Mouse (Mus musculus) G1E (cell line): ENCODE data around the gene Crtac1. TPM values are rescaled to one million over a fixed set of nuclear protein-coding genes. Genes with fewer than 3 reads are reported as not detected.

Experiments
- ATAC-seq: 2 replicates; pipeline ENCODE4 v1.8.0; 2016; ENCODE audit warnings: mild to moderate bottlenecking; ENCODE audit not compliant: insufficient number of reproducible peaks, poor library complexity, low FRiP score, severe bottlenecking; ENCODE audit errors: extremely low read depth
- DNase-seq: peaks from one replicate; pipeline ENCODE4 v3.0.0; 2012; ENCODE audit warnings: low spot score
- H3K27me3 ChIP-seq: 2 replicates; pipeline ENCODE4 v1.6.1; 2012; ENCODE audit warnings: mild to moderate bottlenecking, low read length, inconsistent platforms; ENCODE audit not compliant: insufficient read depth
- H3K36me3 ChIP-seq: replicated peaks from 2 replicates; pipeline ENCODE3; 2012; ENCODE audit warnings: mild to moderate bottlenecking, inconsistent platforms
- H3K4me1 ChIP-seq: 2 replicates; pipeline ENCODE4 v1.6.1; 2012; ENCODE audit warnings: low read depth, low read length, inconsistent platforms, mixed read lengths; ENCODE audit not compliant: insufficient read depth
- H3K4me3 ChIP-seq: 2 replicates; pipeline ENCODE4 v1.5.1; 2012; ENCODE audit warnings: low read depth, mild to moderate bottlenecking, inconsistent platforms, low read length, moderate library complexity, mixed read lengths
- H3K9me3 ChIP-seq: replicated peaks from 2 replicates; pipeline ENCODE4 v1.6.1; 2012; ENCODE audit warnings: inconsistent platforms
- CTCF ChIP-seq: IDR thresholded peaks from 2 replicates; pipeline ENCODE4 v1.5.1; 2012; ENCODE audit warnings: low read depth, low read length, inconsistent platforms, mixed read lengths
- GATA1 ChIP-seq: IDR thresholded peaks from 2 replicates; pipeline ENCODE4 v1.6.1; 2012; ENCODE audit warnings: borderline replicate concordance, low read length, inconsistent platforms, mixed read lengths
- GATA2 ChIP-seq: IDR thresholded peaks from 2 replicates; pipeline ENCODE4 v1.6.1; 2012; ENCODE audit warnings: low read depth, low read length, inconsistent platforms, borderline replicate concordance
- POLR2AphosphoS5 ChIP-seq: IDR thresholded peaks from 2 replicates; pipeline ENCODE4 v1.6.1; 2012; ENCODE audit warnings: low read depth, low read length, inconsistent platforms; ENCODE audit not compliant: insufficient replicate concordance
- TAL1 ChIP-seq: conservative IDR thresholded peaks from 2 replicates; pipeline ENCODE4 v1.6.1; 2012; ENCODE audit warnings: low read depth, low read length, inconsistent platforms, mixed read lengths
- polyA plus RNA-seq: library from polyadenylated mRNA; stranded (reverse); fragments of >175 nt; gene quantifications from 2 replicates; pipeline ENCODE4 v1.2.3, GENCODE M21; 2012
- total RNA-seq, 2 experiments: library from RNA; stranded (forward) in 1 of 2; stranded (reverse) in 1 of 2; fragments of 200-1000 nt in 1 of 2; fragments of >200 nt in 1 of 2; fragmentation: Nextera tagmentation in 1 of 2; gene quantifications; 2 replicates each; pipeline ENCODE4 v1.2.3; 2014 to 2017

The Crtac1 gene
- total and polyA plus RNA-seq, 3 experiments, result not detected

GRCm38 (mm10) chr19:42461353-42461752 lies 29.8 kb upstream of the Crtac1 start:
- no peak for DNase-seq
- Histone ChIP-seq H3K4me3 (no peak overlapping the region), H3K9me3 (no peaks in the 10 kb centered on the region), H3K27me3 (peaks cover 10% of the 10 kb centered on the region; the same call in 1 of the 2 replicates), H3K36me3 (no peaks in the 10 kb centered on the region), H3K4me1 (no peaks in the 10 kb centered on the region)
- no peak for ATAC-seq
- TF ChIP-seq TAL1 (no peak), POLR2AphosphoS5 (no peak), CTCF (no peak), GATA2 (no peak), GATA1 (no peak)

- Histone ChIP-seq H3K36me3 (no peaks in the 10 kb centered on the region), H3K4me1 (no peaks in the 10 kb centered on the region), H3K9me3 (no peaks in the 10 kb centered on the region), H3K4me3 (no peak overlapping the region), H3K27me3 (peaks cover 10% of the 10 kb centered on the region; the same call in 1 of the 2 replicates)
- ATAC-seq (no peak), DNase-seq (no peak)
- TF ChIP-seq GATA2 (no peak), GATA1 (no peak), TAL1 (no peak), POLR2AphosphoS5 (no peak)
Observed at GRCm38 (mm10) chr19:42459512-42459911, 27.9 kb upstream of the Crtac1 start.

GRCm38 (mm10) chr19:42454481-42455236 lies 23.1 kb upstream of the Crtac1 start:
- Histone ChIP-seq H3K4me1 (no peaks in the 10 kb centered on the region), H3K9me3 (no peaks in the 10 kb centered on the region), H3K36me3 (no peaks in the 10 kb centered on the region), H3K27me3 (0 out of 2 replicates have a peak, but pooled peaks cover 4% of the 10 kb centered on the region), H3K4me3 (no peak overlapping the region)
- no peak for DNase-seq
- no peak for ATAC-seq
- TF ChIP-seq CTCF (no peak), POLR2AphosphoS5 (no peak), GATA2 (no peak)

GRCm38 (mm10) chr19:42454006-42454405 lies 22.4 kb upstream of the Crtac1 start:
- no peak for TF ChIP-seq TAL1
- TF ChIP-seq POLR2AphosphoS5, result no peak
- no peak for TF ChIP-seq GATA2
- TF ChIP-seq CTCF, result no peak
- no peak for TF ChIP-seq GATA1
- no peaks in the 10 kb centered on the region for H3K36me3 ChIP-seq
- H3K4me3 ChIP-seq, result no peak overlapping the region
- H3K27me3 ChIP-seq, result 0 out of 2 replicates have a peak, but pooled peaks cover 2% of the 10 kb centered on the region
- ATAC-seq (no peak), DNase-seq (no peak)
- no peaks in the 10 kb centered on the region for H3K4me1 ChIP-seq
- no peaks in the 10 kb centered on the region for H3K9me3 ChIP-seq

DNA sequence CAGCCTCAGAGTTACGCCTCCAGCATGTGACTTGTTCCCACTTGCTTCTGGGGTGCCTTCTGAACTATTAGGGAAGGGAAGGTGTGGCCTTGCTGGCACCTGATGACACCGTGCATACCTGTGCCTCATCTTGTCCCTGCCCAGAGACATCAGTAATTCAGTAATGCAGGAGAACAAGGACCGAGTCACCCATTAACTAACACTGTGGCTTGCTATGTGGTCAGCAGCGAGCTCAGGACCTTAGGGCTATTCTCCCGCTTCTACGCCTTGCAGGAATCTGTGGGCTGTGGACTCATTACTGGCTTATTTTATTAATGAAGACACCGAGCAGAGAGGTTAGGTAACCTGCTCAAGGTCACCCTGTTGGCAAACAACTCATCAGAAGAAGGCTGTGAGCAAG lies 21.0 kb upstream of the Crtac1 start:
- H3K36me3 ChIP-seq, result no peaks in the 10 kb centered on the region
- ATAC-seq, result no peak
- TF ChIP-seq TAL1 (no peak), GATA2 (no peak), CTCF (no peak), GATA1 (no peak), POLR2AphosphoS5 (no peak)
- no peak for DNase-seq
- no peaks in the 10 kb centered on the region for H3K9me3 ChIP-seq
- H3K4me3 ChIP-seq, result no peak overlapping the region
- no peaks in the 10 kb centered on the region for H3K4me1 ChIP-seq
- 0 out of 2 replicates have a peak, but pooled peaks cover 2% of the 10 kb centered on the region for H3K27me3 ChIP-seq

DNA sequence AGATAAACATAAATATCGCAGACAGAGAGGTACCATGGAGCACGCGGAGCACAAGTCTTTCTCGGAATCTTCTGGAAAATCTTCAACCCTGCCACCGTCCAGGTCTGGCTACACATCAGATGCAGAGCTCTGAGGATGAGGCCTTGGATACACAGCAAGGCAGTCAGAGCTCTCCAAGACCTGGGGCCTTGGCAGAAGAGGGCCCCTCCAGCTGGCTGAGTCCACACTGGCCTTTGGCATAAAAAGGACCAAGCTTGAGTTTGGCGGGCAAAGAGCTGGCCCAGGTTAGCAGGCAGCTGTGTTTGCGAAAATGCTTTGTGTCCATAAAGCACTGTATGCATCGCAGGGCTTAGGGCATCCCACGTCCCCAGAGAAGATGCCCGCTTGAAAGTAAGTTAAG lies 17.0 kb upstream of the Crtac1 start:
- Histone ChIP-seq H3K27me3 (0 out of 2 replicates have a peak, but pooled peaks cover 2% of the 10 kb centered on the region), H3K4me3 (no peak overlapping the region), H3K9me3 (no peaks in the 10 kb centered on the region), H3K4me1 (no peaks in the 10 kb centered on the region), H3K36me3 (no peaks in the 10 kb centered on the region)
- TF ChIP-seq GATA1, result no peak
- no peak for TF ChIP-seq CTCF
- no peak for TF ChIP-seq TAL1
- no peak for TF ChIP-seq POLR2AphosphoS5
- no peak for TF ChIP-seq GATA2
- ATAC-seq (no peak), DNase-seq (no peak)

GRCm38 (mm10) chr19:42443887-42444409 lies 12.4 kb upstream of the Crtac1 start:
- ATAC-seq (no peak), DNase-seq (peak; percentile 21)
- H3K36me3 ChIP-seq, result no peaks in the 10 kb centered on the region
- H3K4me1 ChIP-seq, result no peaks in the 10 kb centered on the region
- no peaks in the 10 kb centered on the region for H3K27me3 ChIP-seq
- no peak overlapping the region for H3K4me3 ChIP-seq
- no peaks in the 10 kb centered on the region for H3K9me3 ChIP-seq
- no peak for TF ChIP-seq GATA2
- peak; percentile 81 for TF ChIP-seq CTCF
